In genomic region chr11:119081148-119081838, GRCm38 (mm10) we compare ENCODE assay signal across 9 mouse cellular contexts. TPM values are rescaled to one million over a fixed set of nuclear protein-coding genes. Genes with fewer than 3 reads are reported as not detected.
DNase-seq lines count a peak whose midpoint lies in the region; ATAC-seq lines count a peak whose summit lies in the region.
"Had no signal": no experiment of that assay in that cellular context is flagged by ENCODE, and none has a peak within 500 bp of the region (broad histone marks: within the 10 kb centered on the region; RNA-seq: fewer than 3 reads in every experiment).

No protein-coding gene starts in this region.

- peak overlapping the region; percentile 46 for H3K4me2 ChIP-seq in forebrain, embryonic 13.5 days
- H3K4me2 ChIP-seq: lung, embryonic 15.5 days had no signal

- DNase-seq in cerebellum, adult 8-10 months, result peak; percentile 23
- DNase-seq in cerebellum, postnatal 4 days (ENCODE audit: low spot score in 2 of 2), result no peak
- peak; percentile 7 for DNase-seq in Muller cell, postnatal 12 days (ENCODE audit: inconsistent ontology term)
- peak; percentile 38 for DNase-seq in midbrain, embryonic 10.5 days (ENCODE audit: low spot score)
- DNase-seq in thymus, postnatal 14 days, result no peak
- no peak for DNase-seq in left cerebral cortex, adult 18-20 months (ENCODE audit: low spot score in 2 of 2)
- DNase-seq in right cerebral cortex, postnatal 36 days (ENCODE audit: low spot score in 2 of 2), result no peak

- peak overlapping the region; percentile 9 for H3K4me3 ChIP-seq in forebrain, embryonic 13.5 days
- H3K4me3 ChIP-seq in midbrain, embryonic 10.5 days, result peak overlapping the region; percentile 36
- H3K4me3 ChIP-seq: lung, embryonic 15.5 days had no signal

- H3K4me1 ChIP-seq in forebrain, embryonic 13.5 days, result peaks cover 73% of the 10 kb centered on the region
- peaks cover 82% of the 10 kb centered on the region for H3K4me1 ChIP-seq in midbrain, embryonic 10.5 days

- ATAC-seq in forebrain, embryonic 13.5 days, result no peak

- H3K27ac ChIP-seq in forebrain, embryonic 13.5 days, result no peak overlapping the region
- H3K27ac ChIP-seq in midbrain, embryonic 10.5 days (replicated peaks), result no peak overlapping the region; the same call in 1 of the 2 replicates
- H3K27ac ChIP-seq: lung, embryonic 15.5 days had no signal

- no peaks in the 10 kb centered on the region for H3K9me3 ChIP-seq in forebrain, embryonic 13.5 days (replicated peaks)
- H3K9me3 ChIP-seq in midbrain, embryonic 10.5 days (replicated peaks), result no peaks in the 10 kb centered on the region
- H3K9me3 ChIP-seq: lung, embryonic 15.5 days had no signal

- H3K27me3 ChIP-seq in forebrain, embryonic 13.5 days, result peaks cover 29% of the 10 kb centered on the region
- H3K27me3 ChIP-seq in midbrain, embryonic 10.5 days (ENCODE audit: low read depth, poor library complexity, severe bottlenecking), result peaks cover 87% of the 10 kb centered on the region
- H3K27me3 ChIP-seq: lung, embryonic 15.5 days had no signal

- peaks cover 25% of the 10 kb centered on the region for H3K36me3 ChIP-seq in forebrain, embryonic 13.5 days (ENCODE audit: poor library complexity, severe bottlenecking)
- peaks cover 20% of the 10 kb centered on the region for H3K36me3 ChIP-seq in midbrain, embryonic 10.5 days

- H3K9ac ChIP-seq in forebrain, embryonic 13.5 days, result peak overlapping the region; percentile 22
- H3K9ac ChIP-seq: lung, embryonic 15.5 days had no signal

- WGBS in forebrain, embryonic 13.5 days, result 20% methylated on average over 46 of the region's 47 CpGs
- 5% methylated on average over 47 of the region's 47 CpGs for WGBS in midbrain, embryonic 10.5 days

RNA-seq across cellular contexts. Expression of gene Cbx4, which starts 4.7 kb away (rescaled TPM):
- polyA plus RNA-seq in forebrain, embryonic 13.5 days (2015; fragmentation: Nextera tagmentation; extraction: Ambion mirVana), result 10.2 and 11.5 TPM in 2 replicates
- 5.1 and 7.1 TPM in 2 replicates for polyA plus RNA-seq in midbrain, embryonic 10.5 days (2016; fragmentation: Nextera tagmentation; extraction: Ambion mirVana)
- total RNA-seq in left cerebral cortex, adult 18-20 months (2021), result 10 to 100 TPM; 46.0 to 49.9 TPM

RNA-seq across cellular contexts. Expression of gene Cbx8, which starts 40.5 kb away (rescaled TPM):
- polyA plus RNA-seq in forebrain, embryonic 13.5 days (2015; fragmentation: Nextera tagmentation; extraction: Ambion mirVana), result 9.8 and 12.3 TPM in 2 replicates
- 13.5 and 15.0 TPM in 2 replicates for polyA plus RNA-seq in midbrain, embryonic 10.5 days (2016; fragmentation: Nextera tagmentation; extraction: Ambion mirVana)
- 10 to 100 TPM in 1 of 2 experiments, 1 to 10 TPM in 1; 8.3 to 13.3 TPM for total RNA-seq in left cerebral cortex, adult 18-20 months (2021)

RNA-seq across cellular contexts. Expression of gene Cbx2, which starts 58.5 kb away (rescaled TPM):
- polyA plus RNA-seq in forebrain, embryonic 13.5 days (2015; fragmentation: Nextera tagmentation; extraction: Ambion mirVana), result 45.2 and 52.0 TPM in 2 replicates
- polyA plus RNA-seq in midbrain, embryonic 10.5 days (2016; fragmentation: Nextera tagmentation; extraction: Ambion mirVana), result 108 and 110 TPM in 2 replicates
- 1 to 10 TPM; 1.8 to 2.2 TPM for total RNA-seq in left cerebral cortex, adult 18-20 months (2021)

Comparison
In these comparisons a context has a peak if more than half of its experiments do, and no peak if none do; other contexts are left out.
1. DNase-seq: peak in cerebellum, adult 8-10 months (single experiment), Muller cell, postnatal 12 days (single experiment) and midbrain, embryonic 10.5 days (single experiment); none in cerebellum, postnatal 4 days (0 of 2), thymus, postnatal 14 days (single experiment), left cerebral cortex, adult 18-20 months (0 of 2) and right cerebral cortex, postnatal 36 days (0 of 2).